Mouse (Mus musculus): ENCODE results near the gene Phf14. TPM values are rescaled to one million over a fixed set of nuclear protein-coding genes. Genes with fewer than 3 reads are reported as not detected.

The Phf14 gene
- polyA plus RNA-seq, 1 experiment from 2014 or later = 38.5 TPM

DNA sequence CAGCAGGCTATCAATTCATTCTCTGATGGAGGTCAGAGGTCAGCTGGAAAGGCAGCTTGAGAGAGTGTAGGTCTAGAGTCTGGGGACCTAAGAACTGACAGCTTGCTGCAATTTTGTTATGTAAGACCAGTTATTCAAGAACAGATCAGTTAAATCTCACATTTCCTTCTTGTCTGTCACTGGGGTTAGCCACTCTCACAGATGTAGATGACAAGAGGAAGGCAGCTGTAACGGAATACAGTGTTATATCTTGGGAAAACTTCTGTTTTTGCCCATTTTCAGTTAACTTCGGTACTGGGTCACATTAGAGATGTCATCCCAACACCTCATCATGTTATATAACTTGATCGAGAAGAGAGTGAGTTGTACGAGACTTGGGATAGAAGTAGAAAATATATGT lies 219.7 kb downstream of the Phf14 start:
- ATAC-seq = no peak
- Histone ChIP-seq H3K36me3 (ENCODE audit: control insufficient read depth, insufficient read depth, low read length) (no peaks in the 10 kb centered on the region), H3K9ac (ENCODE audit: low read depth, low read length) (no peak overlapping the region), H3K27ac (ENCODE audit: low read length) (no peak overlapping the region), H3K27me3 (replicated peaks; ENCODE audit: control insufficient read depth, insufficient read depth, low read length) (no peaks in the 10 kb centered on the region), H3K4me2 (ENCODE audit: low read depth, low read length) (no peak overlapping the region), H3K9me3 (ENCODE audit: control insufficient read depth, low read length) (no peaks in the 10 kb centered on the region), H3K4me1 (ENCODE audit: control insufficient read depth, insufficient read depth, low read length) (no peaks in the 10 kb centered on the region), H3K4me3 (ENCODE audit: low read length) (no peak overlapping the region)
- 92% methylated on average over 4 of the region's 4 CpGs for WGBS

Other genes with a start within 250 kb of the Phf14 start
- 1,156 and 1,172 TPM in 2 replicates for gene Ndufa4, start 312 bp upstream of the Phf14 start, polyA plus RNA-seq (2015; fragmentation: Nextera tagmentation; extraction: Ambion mirVana)